Mouse (Mus musculus): ENCODE results near the gene Sowaha.

DNA sequence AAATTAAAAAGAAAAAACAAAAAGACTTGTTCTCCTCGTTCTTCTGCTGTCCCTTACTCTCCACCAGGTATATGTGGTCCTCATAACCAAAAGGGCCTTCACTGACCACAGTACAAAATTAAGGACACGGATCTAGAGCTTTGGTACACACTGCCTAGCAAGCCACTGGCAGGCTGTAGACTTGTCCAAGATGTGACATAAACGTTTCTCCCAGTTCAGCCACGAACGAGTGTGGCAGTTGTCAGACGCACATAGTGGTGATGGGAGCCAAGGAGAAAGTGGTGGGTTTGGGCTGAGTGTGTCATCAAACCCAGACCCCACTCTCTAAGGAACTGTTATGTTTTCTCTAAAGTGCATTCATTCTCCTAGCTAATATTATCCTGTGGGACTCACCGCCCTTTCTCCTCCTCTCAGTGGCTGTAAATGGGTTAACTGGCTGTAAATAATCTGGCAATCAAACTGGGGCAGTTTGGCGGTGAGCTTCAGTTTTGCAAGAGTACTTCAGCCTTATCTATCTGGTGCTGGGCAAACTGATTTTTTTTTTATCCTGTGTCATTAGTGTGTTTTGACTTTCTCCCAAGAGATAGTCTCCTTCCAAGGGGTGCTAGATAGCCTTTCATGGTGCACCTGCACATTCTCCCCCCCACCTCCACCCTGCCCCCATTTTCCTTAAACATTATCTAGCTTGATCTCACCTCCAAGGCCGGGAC, 48.6 kb downstream of the Sowaha start:
- TF ChIP-seq CTCF (IDR thresholded peaks at IDR 0.05), result no peak
- 0 out of 2 replicates have a peak, but pooled peaks have one; percentile 5 for TF ChIP-seq EP300 (IDR thresholded peaks at IDR 0.05)

Measured in lung, postnatal 0 days (tissue).